18 mouse cellular contexts compared by ENCODE assay signal in the genomic region with DNA sequence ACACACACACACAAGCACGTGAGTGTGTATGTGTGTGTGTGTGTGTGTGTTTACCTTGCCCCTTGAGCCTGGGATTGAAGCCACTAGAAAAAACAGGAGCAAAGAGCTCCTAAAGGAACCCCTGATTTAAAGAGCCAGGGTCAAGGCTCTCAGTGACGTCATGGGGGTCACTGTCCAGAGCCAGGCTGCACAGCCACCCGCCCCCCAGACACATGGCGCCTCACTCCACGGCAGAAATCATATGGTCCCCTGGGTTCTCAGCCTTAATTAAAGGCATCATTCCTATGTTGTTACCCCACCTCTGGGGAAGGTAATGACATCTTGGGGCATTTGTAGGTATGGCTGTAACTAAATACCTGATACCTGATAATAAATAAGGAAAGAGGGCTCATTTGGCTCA.
DNase-seq lines count a peak whose midpoint lies in the region; ATAC-seq lines count a peak whose summit lies in the region.
"Had no signal": no experiment of that assay in that cellular context is flagged by ENCODE, and none has a peak within 500 bp of the region (broad histone marks: within the 10 kb centered on the region; RNA-seq: fewer than 3 reads in every experiment).

No protein-coding gene starts in this region.

- H3K36me3 ChIP-seq in hindbrain, embryonic 11.5 days (ENCODE audit: control insufficient read depth, insufficient read depth, low read length) = no peaks in the 10 kb centered on the region
- no peaks in the 10 kb centered on the region for H3K36me3 ChIP-seq in hindbrain, embryonic 16.5 days (ENCODE audit: control insufficient read depth, insufficient read depth, low read length)
- H3K36me3 ChIP-seq in midbrain, embryonic 12.5 days = no peaks in the 10 kb centered on the region
- no peaks in the 10 kb centered on the region for H3K36me3 ChIP-seq in midbrain, embryonic 15.5 days (replicated peaks)
- H3K36me3 ChIP-seq: embryonic facial prominence, embryonic 13.5 days; forebrain, embryonic 12.5 days; heart, embryonic 13.5 days; hindbrain, embryonic 15.5 days had no signal

- DNase-seq in hindbrain, embryonic 11.5 days (ENCODE audit: low spot score) = no peak
- peak; percentile 6 for DNase-seq in R1 (ENCODE audit: low read depth, low spot score)
- DNase-seq in adrenal gland, adult 8-10 months = no peak
- DNase-seq: adrenal gland, postnatal 14 days; cerebellum, adult 11-12 months; cerebellum, adult 9-10 months; cerebellum, postnatal 25 days; gastrocnemius, postnatal 10 days; heart, postnatal 36 days had no signal

- H3K9ac ChIP-seq in hindbrain, embryonic 11.5 days (ENCODE audit: low read depth, low read length) = no peak overlapping the region
- H3K9ac ChIP-seq in hindbrain, embryonic 16.5 days (ENCODE audit: low read depth, low read length) = no peak overlapping the region
- H3K9ac ChIP-seq in midbrain, embryonic 12.5 days (replicated peaks) = no peak overlapping the region
- no peak overlapping the region for H3K9ac ChIP-seq in midbrain, embryonic 15.5 days
- H3K9ac ChIP-seq: embryonic facial prominence, embryonic 13.5 days; forebrain, embryonic 12.5 days; heart, embryonic 13.5 days; hindbrain, embryonic 15.5 days had no signal

- H3K4me2 ChIP-seq in hindbrain, embryonic 11.5 days (replicated peaks; ENCODE audit: low read depth, low read length) = no peak overlapping the region
- H3K4me2 ChIP-seq in hindbrain, embryonic 16.5 days (ENCODE audit: low read length) = no peak overlapping the region
- no peak overlapping the region for H3K4me2 ChIP-seq in midbrain, embryonic 12.5 days (replicated peaks)
- H3K4me2 ChIP-seq in midbrain, embryonic 15.5 days = no peak overlapping the region
- H3K4me2 ChIP-seq: embryonic facial prominence, embryonic 13.5 days; heart, embryonic 13.5 days; hindbrain, embryonic 15.5 days had no signal

- 54% methylated on average over 5 of the region's 5 CpGs for WGBS in hindbrain, embryonic 11.5 days
- 58% methylated on average over 5 of the region's 5 CpGs for WGBS in hindbrain, embryonic 16.5 days
- 63% methylated on average over 5 of the region's 5 CpGs for WGBS in midbrain, embryonic 12.5 days
- 65% methylated on average over 5 of the region's 5 CpGs for WGBS in midbrain, embryonic 15.5 days

- H3K4me1 ChIP-seq in hindbrain, embryonic 11.5 days (replicated peaks; ENCODE audit: control insufficient read depth, insufficient read depth, low read length) = peaks cover 4% of the 10 kb centered on the region; the same call in 1 of the 2 replicates
- peaks cover 11% of the 10 kb centered on the region for H3K4me1 ChIP-seq in hindbrain, embryonic 16.5 days (ENCODE audit: control insufficient read depth, insufficient read depth, low read depth, low read length)
- peaks cover 57% of the 10 kb centered on the region for H3K4me1 ChIP-seq in midbrain, embryonic 12.5 days
- H3K4me1 ChIP-seq in midbrain, embryonic 15.5 days = peaks cover 24% of the 10 kb centered on the region

- ATAC-seq in hindbrain, embryonic 11.5 days (ENCODE audit: low FRiP score) = no peak
- no peak for ATAC-seq in hindbrain, embryonic 16.5 days
- ATAC-seq in midbrain, embryonic 12.5 days (ENCODE audit: low FRiP score, low read depth) = no peak
- no peak for ATAC-seq in midbrain, embryonic 15.5 days (replicated peaks)
- ATAC-seq: forebrain, embryonic 16.5 days had no signal

- no peak overlapping the region for H3K4me3 ChIP-seq in hindbrain, embryonic 11.5 days (ENCODE audit: low read depth, low read length)
- no peak overlapping the region for H3K4me3 ChIP-seq in hindbrain, embryonic 16.5 days (ENCODE audit: low read length)
- no peak overlapping the region for H3K4me3 ChIP-seq in midbrain, embryonic 12.5 days
- H3K4me3 ChIP-seq in midbrain, embryonic 15.5 days = no peak overlapping the region
- H3K4me3 ChIP-seq: embryonic facial prominence, embryonic 13.5 days; forebrain, embryonic 12.5 days; heart, embryonic 13.5 days; hindbrain, embryonic 15.5 days had no signal

- H3K27ac ChIP-seq in hindbrain, embryonic 11.5 days (ENCODE audit: low read depth, low read length) = peak overlapping the region; percentile 88
- no peak overlapping the region for H3K27ac ChIP-seq in hindbrain, embryonic 16.5 days (ENCODE audit: low read depth, low read length)
- H3K27ac ChIP-seq in midbrain, embryonic 12.5 days (replicated peaks) = peak overlapping the region; percentile 86; the same call in 1 of the 2 replicates
- H3K27ac ChIP-seq in midbrain, embryonic 15.5 days = no peak overlapping the region
- H3K27ac ChIP-seq: embryonic facial prominence, embryonic 13.5 days; heart, embryonic 13.5 days had no signal

- no peaks in the 10 kb centered on the region for H3K9me3 ChIP-seq in hindbrain, embryonic 11.5 days (ENCODE audit: control insufficient read depth, low read length)
- no peaks in the 10 kb centered on the region for H3K9me3 ChIP-seq in hindbrain, embryonic 16.5 days (ENCODE audit: control insufficient read depth, low read length)
- H3K9me3 ChIP-seq in midbrain, embryonic 12.5 days = no peaks in the 10 kb centered on the region
- H3K9me3 ChIP-seq in midbrain, embryonic 15.5 days = no peaks in the 10 kb centered on the region
- H3K9me3 ChIP-seq: embryonic facial prominence, embryonic 13.5 days; forebrain, embryonic 12.5 days; heart, embryonic 13.5 days; hindbrain, embryonic 15.5 days had no signal

- peaks cover 2% of the 10 kb centered on the region; the same call in 1 of the 2 replicates for H3K27me3 ChIP-seq in hindbrain, embryonic 11.5 days (ENCODE audit: control insufficient read depth, insufficient read depth, low read length)
- peaks cover 3% of the 10 kb centered on the region for H3K27me3 ChIP-seq in hindbrain, embryonic 16.5 days (replicated peaks; ENCODE audit: control insufficient read depth, insufficient read depth, low read length)
- peaks cover 73% of the 10 kb centered on the region for H3K27me3 ChIP-seq in midbrain, embryonic 12.5 days
- peaks cover 12% of the 10 kb centered on the region for H3K27me3 ChIP-seq in midbrain, embryonic 15.5 days (replicated peaks)
- H3K27me3 ChIP-seq: CH12.LX had no signal

Comparison
In these comparisons a context has a peak if more than half of its experiments do, and no peak if none do; other contexts are left out.
1. H3K27ac ChIP-seq: peak in hindbrain, embryonic 11.5 days (single experiment) and midbrain, embryonic 12.5 days (single experiment); none in hindbrain, embryonic 16.5 days (single experiment) and midbrain, embryonic 15.5 days (single experiment).